Mouse (Mus musculus): ENCODE measurements at regions not wholly inside any gene's neighbourhood (a gene's known extent, or its start where the extent isn't known, plus 50 kb on each side); places are given as distances from the start of the nearest gene placed in this dataset.
"Not testable (repeated sequence)": the region's sequence is repeated elsewhere in the genome, so short reads cannot be mapped to it uniquely, and the experiment has no call there.

GRCm38 (mm10) chrX:105655591-105655990 is 108.5 kb upstream of the Fgf16 start:
- not testable (repeated sequence) for DNase-seq (ENCODE audit: inconsistent ontology term)

- no peak for DNase-seq (ENCODE audit: inconsistent ontology term)
Observed at GRCm38 (mm10) chrX:105670531-105670930, 93.5 kb upstream of the Fgf16 start.

DNA sequence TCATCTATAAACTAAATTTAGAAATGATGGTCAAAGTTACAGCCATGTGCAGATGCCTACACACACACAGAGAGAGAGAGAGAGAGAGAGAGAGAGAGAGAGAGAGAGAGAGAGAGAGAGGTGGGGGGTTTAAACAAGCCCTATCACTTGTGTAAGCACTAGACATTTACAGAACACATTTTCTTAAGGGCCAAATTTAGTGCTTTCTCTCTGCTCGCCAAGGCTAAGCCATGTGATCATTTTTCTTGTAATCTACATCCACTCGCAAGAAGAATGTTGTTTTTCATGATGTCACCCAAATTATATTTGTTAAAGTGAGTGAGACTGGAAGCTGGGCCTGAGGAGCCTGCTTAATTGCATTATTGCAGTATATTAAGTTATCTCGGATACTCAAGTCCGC is 92.8 kb upstream of the Fgf16 start:
- DNase-seq (ENCODE audit: inconsistent ontology term) = no peak

GRCm38 (mm10) chrX:105674860-105675259 is 89.2 kb upstream of the Fgf16 start:
- DNase-seq (ENCODE audit: inconsistent ontology term) = no peak

DNA sequence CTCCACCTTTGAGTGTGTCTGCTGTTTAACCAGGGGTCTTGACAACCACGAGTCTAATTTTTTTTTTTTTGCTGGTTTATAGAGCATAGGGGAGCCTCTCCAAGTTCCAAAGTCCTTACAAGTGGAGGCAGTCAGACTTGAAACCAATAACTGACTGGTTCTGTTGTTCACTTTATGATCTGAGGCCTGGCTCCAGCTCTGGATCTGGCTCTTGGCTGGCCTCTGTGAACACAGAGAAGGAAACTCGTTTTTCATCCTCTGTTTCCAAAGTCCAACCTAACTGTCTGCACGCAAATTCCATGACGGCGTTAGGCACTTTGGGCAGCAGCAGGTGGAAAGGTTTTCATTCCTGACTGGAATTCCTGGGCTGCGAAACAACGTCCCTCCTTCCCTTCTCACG is 80.4 kb upstream of the Fgf16 start:
- peak; percentile 0 for DNase-seq (ENCODE audit: inconsistent ontology term)

GRCm38 (mm10) chrX:105684433-105684832 is 79.6 kb upstream of the Fgf16 start:
- DNase-seq (ENCODE audit: inconsistent ontology term) = peak; percentile 53

DNA sequence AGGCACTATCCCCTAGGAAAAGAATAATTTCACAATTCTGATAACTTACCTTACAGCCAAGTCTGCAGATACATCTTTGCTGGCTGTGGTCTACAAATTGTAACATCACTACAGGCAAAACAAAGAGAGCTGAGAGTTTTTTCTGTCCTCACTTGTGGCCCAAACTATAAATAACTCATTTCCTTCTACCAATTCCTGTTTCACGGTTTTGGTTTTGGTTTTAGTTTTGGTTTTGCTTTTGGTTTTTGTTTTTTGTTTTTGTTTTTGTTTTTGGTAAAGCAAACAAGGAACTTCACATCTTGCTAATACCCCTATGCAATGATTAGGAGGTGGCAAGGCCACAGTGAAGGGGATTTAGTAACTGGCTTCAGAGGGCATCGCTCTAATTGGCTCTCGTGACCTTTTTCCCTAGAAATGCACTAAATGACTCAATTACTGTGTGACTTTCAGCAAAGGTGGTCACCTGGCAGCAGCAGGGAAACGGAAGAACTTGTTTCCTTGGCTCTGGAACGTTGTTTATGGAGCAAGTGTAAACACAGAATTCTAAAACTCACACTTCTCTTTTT is 53.3 kb upstream of the Fgf16 start:
- no peak for DNase-seq (ENCODE audit: inconsistent ontology term)

All from Muller cell, postnatal 12 days (primary cell).